Mouse (Mus musculus): ENCODE measurements at regions not wholly inside any gene's neighbourhood (a gene's known extent, or its start where the extent isn't known, plus 50 kb on each side); places are given as distances from the start of the nearest gene placed in this dataset.
A peak's percentile ranks its signal among the peaks of the same experiment; 100 is the strongest.
"Not testable (repeated sequence)": the region's sequence is repeated elsewhere in the genome, so short reads cannot be mapped to it uniquely, and the experiment has no call there.

DNA sequence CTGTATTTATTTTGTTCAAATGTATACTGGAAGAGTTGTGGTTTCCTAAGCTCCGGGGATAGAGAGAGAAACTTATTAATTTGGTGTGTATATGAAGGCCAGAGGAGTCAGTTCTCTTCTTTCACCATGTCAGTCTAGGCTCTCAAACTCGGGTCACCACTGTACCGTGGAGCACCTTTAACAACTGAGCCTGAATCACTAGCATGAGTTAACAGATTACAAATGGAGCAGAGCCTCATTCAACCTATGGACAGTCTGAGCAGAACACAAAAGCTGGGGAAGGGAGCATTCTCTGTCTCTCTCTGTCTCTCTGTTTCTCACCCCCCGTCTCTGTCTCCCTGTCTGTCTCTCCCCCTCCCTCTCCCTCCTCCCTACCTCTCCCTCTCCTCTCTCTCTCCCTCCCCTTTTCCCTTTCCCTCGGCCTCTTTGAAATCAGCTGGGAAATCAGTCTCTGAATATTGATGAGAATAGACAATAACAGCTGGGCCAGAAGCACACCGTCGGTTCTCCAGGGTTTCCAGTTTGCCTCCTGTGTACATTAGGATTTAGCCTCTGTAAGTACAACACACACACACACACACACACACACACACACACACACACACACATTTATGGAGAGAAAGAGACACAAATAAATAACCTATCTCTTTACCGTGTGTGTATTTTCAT lies 200.4 kb upstream of the 1700056E22Rik start:
- Histone ChIP-seq H3K4me2 (ENCODE audit: low read length) (no peak overlapping the region), H3K9me3 (ENCODE audit: control insufficient read depth, low read length) (no peaks in the 10 kb centered on the region), H3K9ac (replicated peaks; ENCODE audit: low read depth, low read length) (no peak overlapping the region), H3K36me3 (ENCODE audit: control insufficient read depth, insufficient read depth) (no peaks in the 10 kb centered on the region), H3K4me3 (replicated peaks; ENCODE audit: low read length) (no peak overlapping the region), H3K27ac (ENCODE audit: low read length) (no peak overlapping the region), H3K27me3 (replicated peaks; ENCODE audit: control insufficient read depth, insufficient read depth, low read length) (no peaks in the 10 kb centered on the region), H3K4me1 (replicated peaks; ENCODE audit: control insufficient read depth, insufficient read depth, low read length) (peaks cover 4% of the 10 kb centered on the region)
- ATAC-seq: 0 out of 2 replicates have a peak, but pooled peaks have one; percentile 23
- 45% methylated on average over 8 of the region's 8 CpGs for WGBS

- no peak overlapping the region for H3K4me3 ChIP-seq (replicated peaks; ENCODE audit: low read length)
- no peaks in the 10 kb centered on the region for H3K9me3 ChIP-seq (ENCODE audit: control insufficient read depth, low read length)
- no peak overlapping the region for H3K4me2 ChIP-seq (ENCODE audit: low read length)
- no peaks in the 10 kb centered on the region for H3K27me3 ChIP-seq (replicated peaks; ENCODE audit: control insufficient read depth, insufficient read depth, low read length)
- H3K4me1 ChIP-seq (replicated peaks; ENCODE audit: control insufficient read depth, insufficient read depth, low read length): peaks cover 4% of the 10 kb centered on the region
- H3K9ac ChIP-seq (replicated peaks; ENCODE audit: low read depth, low read length): no peak overlapping the region
- ATAC-seq: no peak
- 50% methylated on average over 5 of the region's 5 CpGs for WGBS
- no peaks in the 10 kb centered on the region for H3K36me3 ChIP-seq (ENCODE audit: control insufficient read depth, insufficient read depth)
- H3K27ac ChIP-seq (ENCODE audit: low read length): no peak overlapping the region
Measured at GRCm38 (mm10) chr1:184233741-184234255, 199.7 kb upstream of the 1700056E22Rik start.

DNA sequence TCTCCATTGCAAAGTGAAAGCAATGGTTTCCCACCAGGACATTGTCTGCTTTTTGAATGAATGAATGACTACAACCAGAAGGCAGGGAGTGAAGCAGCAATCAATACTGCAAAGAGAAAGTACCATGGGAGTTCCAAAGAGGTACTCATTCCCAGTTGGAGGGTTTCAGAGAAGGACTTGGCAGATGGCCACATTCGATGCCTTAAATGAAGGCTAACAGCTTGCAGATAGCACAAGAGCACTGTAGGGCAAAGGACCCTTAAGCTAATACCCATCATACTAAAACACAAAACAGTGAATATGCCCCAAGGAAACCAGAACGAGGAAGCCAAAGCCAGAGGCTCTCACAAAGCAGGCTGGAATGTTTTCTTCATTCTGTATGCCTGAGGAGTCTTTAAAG lies 188.2 kb upstream of the 1700056E22Rik start:
- whole genome bisulfite sequencing: 51% methylated on average over 2 of the region's 2 CpGs
- Histone ChIP-seq H3K4me1 (replicated peaks; ENCODE audit: control insufficient read depth, insufficient read depth, low read length) (no peaks in the 10 kb centered on the region), H3K27ac (ENCODE audit: low read length) (no peak overlapping the region), H3K27me3 (replicated peaks; ENCODE audit: control insufficient read depth, insufficient read depth, low read length) (no peaks in the 10 kb centered on the region), H3K9me3 (ENCODE audit: control insufficient read depth, low read length) (no peaks in the 10 kb centered on the region), H3K4me2 (ENCODE audit: low read length) (no peak overlapping the region), H3K36me3 (ENCODE audit: control insufficient read depth, insufficient read depth) (no peaks in the 10 kb centered on the region), H3K9ac (replicated peaks; ENCODE audit: low read depth, low read length) (no peak overlapping the region), H3K4me3 (replicated peaks; ENCODE audit: low read length) (no peak overlapping the region)
- no peak for ATAC-seq

GRCm38 (mm10) chr1:184221792-184222191 lies 187.7 kb upstream of the 1700056E22Rik start:
- Histone ChIP-seq H3K4me2 (ENCODE audit: low read length) (no peak overlapping the region), H3K36me3 (ENCODE audit: control insufficient read depth, insufficient read depth) (no peaks in the 10 kb centered on the region), H3K27me3 (replicated peaks; ENCODE audit: control insufficient read depth, insufficient read depth, low read length) (no peaks in the 10 kb centered on the region), H3K4me3 (replicated peaks; ENCODE audit: low read length) (no peak overlapping the region), H3K9me3 (ENCODE audit: control insufficient read depth, low read length) (no peaks in the 10 kb centered on the region), H3K27ac (ENCODE audit: low read length) (no peak overlapping the region), H3K9ac (replicated peaks; ENCODE audit: low read depth, low read length) (no peak overlapping the region), H3K4me1 (replicated peaks; ENCODE audit: control insufficient read depth, insufficient read depth, low read length) (no peaks in the 10 kb centered on the region)
- ATAC-seq: no peak
- WGBS: 78% methylated on average over 3 of the region's 3 CpGs

- no peaks in the 10 kb centered on the region for H3K36me3 ChIP-seq (ENCODE audit: control insufficient read depth, insufficient read depth)
- H3K9me3 ChIP-seq (ENCODE audit: control insufficient read depth, low read length): no peaks in the 10 kb centered on the region
- WGBS: 93% methylated on average over 4 of the region's 4 CpGs
- no peaks in the 10 kb centered on the region for H3K27me3 ChIP-seq (replicated peaks; ENCODE audit: control insufficient read depth, insufficient read depth, low read length)
- no peak overlapping the region for H3K27ac ChIP-seq (ENCODE audit: low read length)
- no peak overlapping the region for H3K9ac ChIP-seq (replicated peaks; ENCODE audit: low read depth, low read length)
- H3K4me1 ChIP-seq (replicated peaks; ENCODE audit: control insufficient read depth, insufficient read depth, low read length): no peaks in the 10 kb centered on the region
- H3K4me2 ChIP-seq (ENCODE audit: low read length): no peak overlapping the region
- no peak for ATAC-seq
- H3K4me3 ChIP-seq (replicated peaks; ENCODE audit: low read length): no peak overlapping the region
Measured at GRCm38 (mm10) chr1:184197272-184197671, 163.2 kb upstream of the 1700056E22Rik start.

- WGBS: 24% methylated on average over 3 of the region's 3 CpGs
- no peaks in the 10 kb centered on the region for H3K27me3 ChIP-seq (replicated peaks; ENCODE audit: control insufficient read depth, insufficient read depth, low read length)
- H3K27ac ChIP-seq (ENCODE audit: low read length): no peak overlapping the region
- 0 out of 2 replicates have a peak, but pooled peaks have one; percentile 28 for ATAC-seq
- no peak overlapping the region for H3K9ac ChIP-seq (replicated peaks; ENCODE audit: low read depth, low read length)
- H3K9me3 ChIP-seq (ENCODE audit: control insufficient read depth, low read length): no peaks in the 10 kb centered on the region
- no peak overlapping the region for H3K4me3 ChIP-seq (replicated peaks; ENCODE audit: low read length)
- no peak overlapping the region for H3K4me2 ChIP-seq (ENCODE audit: low read length)
- H3K4me1 ChIP-seq (replicated peaks; ENCODE audit: control insufficient read depth, insufficient read depth, low read length): peaks cover 5% of the 10 kb centered on the region; the same call in 1 of the 2 replicates
- no peaks in the 10 kb centered on the region for H3K36me3 ChIP-seq (ENCODE audit: control insufficient read depth, insufficient read depth)
Measured at GRCm38 (mm10) chr1:184191325-184191724, 157.2 kb upstream of the 1700056E22Rik start.

GRCm38 (mm10) chr1:184187582-184187981 lies 153.5 kb upstream of the 1700056E22Rik start:
- H3K27me3 ChIP-seq (replicated peaks; ENCODE audit: control insufficient read depth, insufficient read depth, low read length): no peaks in the 10 kb centered on the region
- H3K4me3 ChIP-seq (replicated peaks; ENCODE audit: low read length): no peak overlapping the region
- ATAC-seq: peak; percentile 58
- no peak overlapping the region for H3K27ac ChIP-seq (ENCODE audit: low read length)
- no peaks in the 10 kb centered on the region for H3K36me3 ChIP-seq (ENCODE audit: control insufficient read depth, insufficient read depth)
- H3K4me1 ChIP-seq (replicated peaks; ENCODE audit: control insufficient read depth, insufficient read depth, low read length): peaks cover 5% of the 10 kb centered on the region; the same call in 1 of the 2 replicates
- H3K4me2 ChIP-seq (ENCODE audit: low read length): no peak overlapping the region
- no peaks in the 10 kb centered on the region for H3K9me3 ChIP-seq (ENCODE audit: control insufficient read depth, low read length)
- H3K9ac ChIP-seq (replicated peaks; ENCODE audit: low read depth, low read length): no peak overlapping the region

DNA sequence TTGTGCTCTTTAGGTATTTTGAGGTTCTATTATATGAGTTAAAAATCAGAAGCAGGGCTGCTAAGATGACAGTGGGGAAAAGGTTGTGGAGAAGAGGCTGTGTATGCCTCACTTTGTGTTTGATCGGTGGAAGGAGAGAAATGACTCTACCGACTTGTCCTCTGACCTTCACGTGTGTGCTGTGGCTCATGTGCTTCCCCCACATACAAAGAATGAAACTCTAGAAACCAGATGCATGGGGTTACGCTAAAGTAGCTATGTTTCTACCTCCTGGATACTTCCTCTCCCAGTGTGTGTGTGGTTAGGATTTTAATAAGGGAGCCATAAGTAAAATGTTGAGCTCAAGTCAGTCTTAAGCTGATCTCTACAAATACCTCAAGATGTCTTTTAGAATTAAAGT lies 148.1 kb upstream of the 1700056E22Rik start:
- 90% methylated on average over 4 of the region's 4 CpGs for WGBS
- Histone ChIP-seq H3K4me3 (replicated peaks; ENCODE audit: low read length) (no peak overlapping the region), H3K4me2 (ENCODE audit: low read length) (no peak overlapping the region), H3K27me3 (replicated peaks; ENCODE audit: control insufficient read depth, insufficient read depth, low read length) (no peaks in the 10 kb centered on the region), H3K27ac (ENCODE audit: low read length) (no peak overlapping the region), H3K36me3 (ENCODE audit: control insufficient read depth, insufficient read depth) (no peaks in the 10 kb centered on the region), H3K9ac (replicated peaks; ENCODE audit: low read depth, low read length) (no peak overlapping the region), H3K4me1 (replicated peaks; ENCODE audit: control insufficient read depth, insufficient read depth, low read length) (no peaks in the 10 kb centered on the region), H3K9me3 (ENCODE audit: control insufficient read depth, low read length) (no peaks in the 10 kb centered on the region)
- ATAC-seq: no peak

DNA sequence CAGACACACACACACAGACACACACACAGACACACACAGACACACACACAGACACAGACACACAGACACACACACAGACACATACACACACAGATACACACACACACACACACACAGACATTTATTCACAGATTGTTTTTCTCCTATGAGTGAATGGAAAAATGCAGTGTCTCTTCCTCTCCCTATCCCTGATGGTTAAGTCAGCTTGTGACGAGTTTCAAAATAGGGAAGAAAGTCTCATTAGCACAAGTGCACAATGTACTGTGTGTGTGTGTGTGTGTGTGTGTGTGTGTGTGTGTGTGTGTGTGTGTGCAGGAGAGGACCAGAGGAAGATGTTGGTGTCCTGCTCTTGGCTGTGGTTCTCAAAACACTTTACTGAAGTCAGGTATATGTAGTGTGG lies 140.3 kb upstream of the 1700056E22Rik start:
- not testable (repeated sequence) for H3K4me3 ChIP-seq (replicated peaks; ENCODE audit: low read length); H3K4me1 ChIP-seq (replicated peaks; ENCODE audit: control insufficient read depth, insufficient read depth, low read length); H3K9me3 ChIP-seq (ENCODE audit: control insufficient read depth, low read length); H3K4me2 ChIP-seq (ENCODE audit: low read length); H3K27me3 ChIP-seq (replicated peaks; ENCODE audit: control insufficient read depth, insufficient read depth, low read length); H3K36me3 ChIP-seq (ENCODE audit: control insufficient read depth, insufficient read depth); H3K9ac ChIP-seq (replicated peaks; ENCODE audit: low read depth, low read length); H3K27ac ChIP-seq (ENCODE audit: low read length); ATAC-seq
- 89% methylated on average over 1 of the region's 1 CpGs for WGBS
